Mouse (Mus musculus): ENCODE measurements around the gene Nsg1. TPM values are rescaled to one million over a fixed set of nuclear protein-coding genes. Genes with fewer than 3 reads are reported as not detected.

The Nsg1 gene
- total RNA-seq, 4 experiments from 2014 or later = 7.0 to 9.4 (median 8.0) TPM

Other genes with a start within 250 kb of the Nsg1 start
- 10 to 100 TPM; 14.1 to 17.5 (median 14.4) TPM for gene Stx18, start 121.2 kb downstream of the Nsg1 start, total RNA-seq (2022)
- 1 to 10 TPM; 2.7 to 4.8 (median 3.1) TPM for gene Zbtb49, start 60.5 kb upstream of the Nsg1 start, total RNA-seq (2022)
- gene Lyar, start 60.6 kb upstream of the Nsg1 start, total RNA-seq (2022) = 10 to 100 TPM; 16.0 to 20.0 (median 18.9) TPM
- 10 to 100 TPM in 3 of 4 experiments, 1 to 10 TPM in 1; 9.5 to 12.0 (median 11.6) TPM for gene Tmem128, start 100.3 kb upstream of the Nsg1 start, total RNA-seq (2022)
- under 1 TPM; 0.12 to 0.28 (median 0.18) TPM for gene Otop1, start 116.1 kb upstream of the Nsg1 start, total RNA-seq (2022)
- gene Drd5, start 159.5 kb upstream of the Nsg1 start, total RNA-seq (2022) = not detected